Mouse (Mus musculus): ENCODE data around the gene Spint3.
"Not testable (repeated sequence)": the region's sequence is repeated elsewhere in the genome, so short reads cannot be mapped to it uniquely, and the experiment has no call there.

DNA sequence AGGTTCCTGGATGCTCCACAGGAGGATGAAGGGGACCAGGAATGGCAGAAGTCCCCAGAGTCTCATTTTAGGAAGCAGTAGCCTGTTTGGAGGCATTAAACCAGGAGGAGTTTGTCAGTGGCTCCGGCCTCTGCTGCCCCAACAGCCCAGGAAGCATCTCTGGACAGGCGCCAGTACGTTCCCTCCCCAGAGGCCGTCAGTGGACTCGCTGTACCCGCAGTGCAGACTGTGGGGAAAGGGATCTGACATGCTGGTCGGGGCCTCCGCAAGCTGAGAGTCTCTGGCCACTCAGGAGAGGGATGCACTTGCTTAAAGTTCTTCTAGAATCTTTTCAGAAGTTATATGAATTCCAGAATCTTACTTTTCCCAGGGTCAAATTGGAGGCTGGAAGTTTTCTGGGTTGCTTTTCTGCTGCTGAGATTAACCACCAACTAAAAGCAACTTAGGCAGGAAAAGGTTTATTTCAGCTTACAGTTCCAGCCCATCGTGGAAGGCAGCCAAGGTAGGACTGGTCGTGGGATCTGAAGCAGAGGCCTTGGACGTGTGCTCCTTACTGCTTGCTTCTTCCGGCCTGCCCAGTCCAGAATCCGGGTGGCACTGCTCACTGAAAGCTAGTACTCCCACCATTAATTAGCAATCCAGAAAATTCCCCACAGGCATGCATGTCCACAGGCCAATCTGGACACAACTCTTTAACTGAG lies 11.9 kb upstream of the Spint3 start, which contains the start of gene Wfdc6a:
- TF ChIP-seq CTCF, EP300 (IDR thresholded peaks at IDR 0.05; ENCODE audit: low read depth): not testable (repeated sequence)
